In the genomic region with DNA sequence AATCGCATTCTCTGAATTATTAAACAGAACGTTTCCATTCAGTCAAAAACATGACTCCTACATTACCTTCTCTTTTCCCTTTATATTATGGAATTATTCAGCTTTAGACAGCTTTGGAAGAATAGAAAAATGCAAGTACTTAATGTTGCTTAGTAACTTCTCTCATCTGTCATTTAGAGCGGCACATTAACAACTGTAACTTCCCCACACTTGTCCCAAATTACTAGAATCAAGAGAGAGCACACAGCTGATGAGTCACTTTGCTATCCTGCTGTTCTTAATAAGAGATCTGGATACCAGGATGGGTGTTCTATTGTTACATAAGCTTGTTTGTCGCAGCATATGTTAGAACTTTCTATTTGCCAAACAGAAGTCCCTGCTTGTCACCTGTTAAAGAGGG, we compare ENCODE assay signal across 18 mouse cellular contexts.
"Had no signal": no experiment of that assay in that cellular context is flagged by ENCODE, and none has a peak within 500 bp of the region (broad histone marks: within the 10 kb centered on the region; RNA-seq: fewer than 3 reads in every experiment).

No protein-coding gene starts in this region.

- H3K36me3 ChIP-seq: limb, embryonic 10.5 days; limb, embryonic 13.5 days; liver, embryonic 13.5 days; stomach, embryonic 15.5 days had no signal

- H3K27me3 ChIP-seq: limb, embryonic 13.5 days; liver, embryonic 13.5 days; stomach, embryonic 15.5 days had no signal

- H3K27ac ChIP-seq: kidney, postnatal 0 days; limb, embryonic 10.5 days; limb, embryonic 13.5 days; liver, embryonic 13.5 days; stomach, embryonic 15.5 days had no signal

- H3K4me1 ChIP-seq: limb, embryonic 10.5 days; limb, embryonic 13.5 days; liver, embryonic 13.5 days; stomach, embryonic 15.5 days had no signal

- H3K4me2 ChIP-seq: limb, embryonic 13.5 days; liver, embryonic 13.5 days; midbrain, embryonic 11.5 days; stomach, embryonic 15.5 days had no signal

- H3K4me3 ChIP-seq: limb, embryonic 10.5 days; limb, embryonic 13.5 days; liver, embryonic 13.5 days; stomach, embryonic 15.5 days had no signal

- H3K9ac ChIP-seq: limb, embryonic 13.5 days; liver, embryonic 13.5 days; stomach, embryonic 15.5 days had no signal

- H3K9me3 ChIP-seq: limb, embryonic 10.5 days; limb, embryonic 13.5 days; liver, embryonic 13.5 days; stomach, embryonic 15.5 days had no signal

- DNase-seq: kidney, adult 11 months; kidney, postnatal 25 days; liver; liver, embryonic 13.5 days; lung, adult 2 months; lung, postnatal 14 days; lung, postnatal 4 days; midbrain, embryonic 14.5 days; right cerebral cortex, adult 18-20 months; right cerebral cortex, postnatal 14 days; right cerebral cortex, postnatal 4 days; thymus, adult 18-20 months; thymus, postnatal 36 days had no signal
